Mouse (Mus musculus) ES-E14 (cell line): ENCODE data around the gene Bard1. TPM values are rescaled to one million over a fixed set of nuclear protein-coding genes. Genes with fewer than 3 reads are reported as not detected.

Experiments
- DNase-seq: peaks from one replicate; pipeline ENCODE4 v3.0.0-alpha.2; 2013; ENCODE audit warnings: low read depth, low spot score
- H3K27ac ChIP-seq: 2 replicates; pipeline ENCODE4 v1.5.1; 2012; ENCODE audit warnings: low read depth, mild to moderate bottlenecking, low read length, moderate library complexity, mixed read lengths; ENCODE audit not compliant: poor library complexity, insufficient read depth, severe bottlenecking
- H3K36me3 ChIP-seq: 2 replicates; pipeline ENCODE4 v1.6.1; 2012; ENCODE audit warnings: mild to moderate bottlenecking, low read length, moderate library complexity, mixed read lengths; ENCODE audit not compliant: control insufficient read depth, poor library complexity, insufficient read depth, severe bottlenecking
- H3K4me1 ChIP-seq, 2 experiments: fragments of 150-350 bp in 1 of 2; sonication (generic) in 1 of 2; 2 replicates each; pipeline ENCODE4 v1.6.1; 2012; ENCODE audit warnings: low read length in 2 of 2, mild to moderate bottlenecking in 1 of 2, mixed read lengths in 1 of 2; ENCODE audit not compliant: control insufficient read depth in 2 of 2, insufficient read depth in 2 of 2, poor library complexity in 1 of 2
- H3K4me3 ChIP-seq, 2 experiments: fragments of 150-350 bp in 1 of 2; sonication (generic) in 1 of 2; 2 replicates each; pipeline ENCODE4 v1.5.1; 2012; ENCODE audit warnings: low read length in 2 of 2, low read depth in 1 of 2, mild to moderate bottlenecking in 1 of 2, mixed read lengths in 1 of 2; ENCODE audit not compliant: insufficient read depth in 1 of 2, poor library complexity in 1 of 2, severe bottlenecking in 1 of 2
- H3K9ac ChIP-seq: 2 replicates; pipeline ENCODE4 v1.6.1; 2012; ENCODE audit warnings: low read depth, mild to moderate bottlenecking, low read length, mixed read lengths; ENCODE audit not compliant: poor library complexity, insufficient read depth, severe bottlenecking
- H3K9me3 ChIP-seq: fragments of 150-350 bp; sonication (generic); 2 replicates; pipeline ENCODE4 v1.6.1; 2012; ENCODE audit warnings: low read depth, mild to moderate bottlenecking, low read length; ENCODE audit not compliant: control insufficient read depth, insufficient read depth
- CHD2 ChIP-seq: IDR thresholded peaks from 2 replicates; pipeline ENCODE4 v1.6.1; 2014; ENCODE audit warnings: mild to moderate bottlenecking, low read depth, low read length, inconsistent platforms
- HCFC1 ChIP-seq: IDR thresholded peaks from 2 replicates; pipeline ENCODE4 v1.6.1; 2012; ENCODE audit warnings: low read length, inconsistent platforms, borderline replicate concordance; ENCODE audit not compliant: insufficient read depth
- MAFK ChIP-seq: IDR thresholded peaks from 2 replicates; pipeline ENCODE4 v1.6.1; 2014; ENCODE audit warnings: mild to moderate bottlenecking, low read depth, low read length, inconsistent platforms; ENCODE audit not compliant: insufficient read depth
- ZC3H11A ChIP-seq: IDR thresholded peaks from 2 replicates; pipeline ENCODE4 v1.6.1; 2012; ENCODE audit warnings: low read depth, mild to moderate bottlenecking, inconsistent platforms, low read length, borderline replicate concordance
- ZNF384 ChIP-seq: IDR thresholded peaks from 2 replicates; pipeline ENCODE4 v1.6.1; 2012; ENCODE audit warnings: low read depth, low read length, inconsistent platforms
- in situ Hi-C, 2 experiments: fragments of 600-800 bp; cut with MboI; formaldehyde crosslinking; loops; one replicate each; pipeline ENCODE4 v1.15.1; 2025; ENCODE audit warnings: low sequenced_read_pairs in 2 of 2, inconsistent platforms in 1 of 2; ENCODE audit not compliant: unreplicated experiment in 2 of 2
- total RNA-seq: library from RNA; depleted of rRNA; stranded (reverse); fragments of 300-350 nt; gene quantifications from 2 replicates; pipeline ENCODE4 v1.2.3, GENCODE M21; 2012

Bard1 gene
- total RNA-seq, 1 experiment, result 17.8 TPM

GRCm38 (mm10) chr1:71096031-71096430 lies 6.9 kb downstream of the Bard1 start:
- in situ Hi-C loops, result no loop called here
- Histone ChIP-seq H3K27ac (no peak overlapping the region), H3K9ac (no peak overlapping the region), H3K36me3 (peaks cover 5% of the 10 kb centered on the region; the same call in 1 of the 2 replicates), H3K4me3 (no peak overlapping the region), H3K9me3 (no peaks in the 10 kb centered on the region), H3K4me1 (peaks cover 2 to 3% of the 10 kb centered on the region in 2 experiments; a peak in 3 of 4 replicates)
- TF ChIP-seq CHD2 (no peak), ZC3H11A (no peak), MAFK (no peak), HCFC1 (no peak), ZNF384 (no peak)
- DNase-seq, result no peak

GRCm38 (mm10) chr1:71095211-71095805 lies 7.6 kb downstream of the Bard1 start:
- Histone ChIP-seq H3K4me3 (no peak overlapping the region), H3K27ac (no peak overlapping the region), H3K36me3 (peaks cover 5% of the 10 kb centered on the region; the same call in 1 of the 2 replicates), H3K4me1 (peaks cover 0 to 3% of the 10 kb centered on the region in 2 experiments; a peak in 2 of 4 replicates), H3K9ac (no peak overlapping the region), H3K9me3 (no peaks in the 10 kb centered on the region)
- no peak for DNase-seq
- TF ChIP-seq MAFK, result no peak
- TF ChIP-seq ZC3H11A, result no peak
- no peak for TF ChIP-seq CHD2
- no peak for TF ChIP-seq ZNF384
- TF ChIP-seq HCFC1, result no peak
- in situ Hi-C loops, result no loop called here

DNA sequence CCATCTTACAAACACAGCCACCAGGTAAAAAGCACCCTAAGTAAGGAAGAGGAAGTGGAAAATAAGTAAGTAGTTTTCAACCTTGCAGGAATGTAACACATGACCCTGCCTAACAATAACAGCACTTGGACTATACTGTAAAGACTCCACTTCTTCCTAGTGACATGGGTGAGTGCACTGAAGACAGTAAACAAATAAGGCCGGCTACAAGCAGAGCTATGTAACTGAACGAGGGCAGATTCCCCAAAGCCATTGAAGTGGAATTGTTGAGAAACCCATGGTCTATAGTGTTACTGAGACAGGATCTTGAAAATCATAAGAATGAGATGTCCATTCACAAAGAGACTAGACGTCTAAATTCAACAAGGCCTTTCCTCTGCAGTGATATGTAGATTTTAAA lies 27.3 kb downstream of the Bard1 start:
- TF ChIP-seq HCFC1, result no peak
- TF ChIP-seq MAFK, result no peak
- no peak for TF ChIP-seq CHD2
- no peak for TF ChIP-seq ZC3H11A
- no peak for TF ChIP-seq ZNF384

GRCm38 (mm10) chr1:71070771-71071170 lies 32.2 kb downstream of the Bard1 start:
- DNase-seq, result no peak
- H3K36me3 ChIP-seq, result peaks cover 12% of the 10 kb centered on the region
- no peaks in the 10 kb centered on the region for H3K4me1 ChIP-seq
- TF ChIP-seq ZC3H11A (no peak), CHD2 (no peak), MAFK (no peak), HCFC1 (no peak), ZNF384 (no peak)
- no peak overlapping the region for H3K4me3 ChIP-seq
- H3K9ac ChIP-seq, result no peak overlapping the region
- in situ Hi-C loops, result no loop called here
- H3K27ac ChIP-seq, result no peak overlapping the region
- H3K9me3 ChIP-seq, result no peaks in the 10 kb centered on the region

More for the DNA sequence above, 27.3 kb downstream of the Bard1 start:
- Histone ChIP-seq H3K27ac (no peak overlapping the region), H3K4me1 (no peaks in the 10 kb centered on the region), H3K9me3 (no peaks in the 10 kb centered on the region), H3K9ac (no peak overlapping the region), H3K4me3 (no peak overlapping the region), H3K36me3 (peaks cover 10% of the 10 kb centered on the region)
- no peak for DNase-seq
- in situ Hi-C loops, result no loop called here
